Mouse (Mus musculus) thymus, postnatal 0 days (tissue): ENCODE measurements around the gene Tmem51. TPM values are rescaled to one million over a fixed set of nuclear protein-coding genes. Genes with fewer than 3 reads are reported as not detected.
"Not testable (repeated sequence)": the region's sequence is repeated elsewhere in the genome, so short reads cannot be mapped to it uniquely, and the experiment has no call there.

Experiments
- DNase-seq: peaks from one replicate; pipeline ENCODE4 v3.0.0-alpha.2; 2015; ENCODE audit warnings: low spot score
- polyA plus RNA-seq: library from polyadenylated mRNA; unstranded; fragments of >200 nt; fragmentation: Nextera tagmentation; extraction: Ambion mirVana; gene quantifications from 2 replicates; pipeline ENCODE4 v1.2.1, GENCODE M21; 2015

Gene Tmem51
- polyA plus RNA-seq, 1 experiment from 2014 or later: 14.8 TPM

- no peak for DNase-seq
These were observed 59.6 kb downstream of the Tmem51 start for GRCm38 (mm10) chr4:142024536-142024935.

DNA sequence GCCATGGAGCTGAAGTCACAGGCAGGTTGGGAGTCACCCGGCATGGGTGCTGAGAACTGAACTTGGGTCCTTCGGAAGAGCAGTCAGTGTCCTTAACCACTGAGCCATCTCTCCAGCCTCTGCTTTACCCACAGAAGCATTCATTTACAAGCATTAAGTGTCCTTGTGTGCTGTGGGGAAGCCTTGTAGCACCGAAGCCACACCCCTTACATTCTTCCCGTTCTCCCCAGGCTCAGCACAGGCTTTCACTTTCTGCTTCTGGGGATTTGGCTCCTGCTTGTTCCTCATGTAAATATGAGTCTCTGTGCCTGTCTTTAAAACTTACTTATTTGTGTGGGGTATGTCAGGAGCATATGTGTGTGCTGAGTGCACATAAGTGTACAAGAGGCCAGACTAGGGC is 60.9 kb downstream of the Tmem51 start:
- no peak for DNase-seq

DNA sequence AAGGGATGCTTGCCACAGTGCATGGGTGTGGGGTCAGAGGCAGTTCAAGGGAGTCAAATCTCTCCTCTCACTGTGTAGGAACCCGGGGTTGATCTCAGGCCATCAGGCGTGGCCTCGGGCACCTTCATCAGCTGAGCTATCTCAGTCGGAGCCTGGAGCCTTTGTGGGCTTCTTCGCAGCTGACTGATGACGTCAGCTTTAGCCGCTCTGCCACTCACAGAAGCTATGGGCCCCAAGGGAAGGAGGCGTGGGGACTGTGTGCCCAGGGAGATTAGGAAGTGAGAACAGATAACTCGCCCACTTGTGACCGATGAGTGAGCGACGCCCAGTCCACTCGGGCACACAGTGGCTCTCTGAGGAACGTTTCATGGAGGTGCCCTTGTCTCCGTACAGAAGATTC is 66.4 kb downstream of the Tmem51 start:
- no peak for DNase-seq

DNA sequence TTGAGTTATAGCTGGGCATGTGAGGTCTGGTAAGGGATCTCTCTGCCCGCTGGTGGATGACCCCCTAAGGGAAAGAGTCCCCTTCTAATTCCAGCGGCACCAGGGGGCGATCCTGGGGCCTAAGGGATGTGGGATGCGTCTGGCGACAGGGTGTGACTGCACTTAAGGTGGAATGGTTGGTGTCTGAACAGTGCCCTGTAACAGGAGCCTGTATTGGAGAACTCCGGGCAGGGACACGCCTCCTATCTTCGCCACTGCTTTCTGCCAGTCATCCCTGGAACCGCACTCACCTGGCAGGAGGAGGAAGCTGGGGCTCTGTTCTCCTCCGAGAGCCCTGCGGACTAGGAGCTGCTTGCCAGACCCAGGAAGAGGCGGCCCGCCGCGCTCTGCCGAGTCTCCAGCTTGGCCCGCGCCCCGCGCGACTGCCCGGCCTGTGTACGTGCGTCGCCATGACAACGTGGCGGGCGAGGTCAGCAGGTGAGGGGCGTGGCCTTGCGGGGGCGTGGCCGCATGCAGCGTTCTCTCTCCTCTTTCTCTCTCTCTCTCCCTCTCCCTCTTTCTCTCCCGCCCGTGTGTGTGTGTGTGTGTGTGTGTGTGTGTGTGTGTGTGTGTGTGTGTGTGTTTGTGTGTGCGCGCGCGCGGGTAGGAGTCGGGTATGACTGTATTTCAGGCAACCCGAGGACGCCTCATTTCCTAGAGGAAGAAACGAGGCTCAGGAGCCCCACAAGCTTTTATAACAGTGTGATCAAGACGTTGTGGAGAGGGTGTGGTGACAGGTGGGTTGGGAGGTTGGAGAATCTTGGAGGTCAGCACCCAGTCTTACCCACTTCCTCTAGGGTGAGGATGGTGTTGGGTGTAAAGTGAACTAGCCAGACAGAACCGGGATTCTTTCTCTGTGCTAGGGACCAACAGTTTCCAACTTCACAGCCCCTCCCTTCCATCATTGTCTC is 69.2 kb downstream of the Tmem51 start, which contains the start of gene Fhad1:
Gene Fhad1, minus strand, starts transcription at position 424 of the 950 bp plus-strand sequence.
- peak; percentile 61 for DNase-seq

DNA sequence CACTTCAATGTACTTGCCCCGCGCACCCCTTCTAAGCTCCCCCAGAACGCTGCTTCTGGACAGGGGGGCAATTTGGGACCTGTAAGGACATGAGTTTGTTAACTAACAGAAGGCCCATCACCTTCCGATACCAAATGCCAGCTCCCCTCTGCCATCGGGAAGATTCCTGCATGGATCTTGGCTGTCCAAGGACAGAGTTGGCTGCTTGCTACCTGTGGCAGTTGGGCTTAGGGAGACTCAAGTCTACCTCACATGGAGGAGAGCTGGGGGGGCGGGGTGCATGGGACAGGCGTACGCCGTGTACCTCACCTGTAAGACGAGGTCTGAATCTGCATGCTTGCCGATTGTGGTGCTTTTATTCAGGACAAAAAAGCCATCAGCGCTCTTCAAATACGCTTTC is 72.9 kb downstream of the Tmem51 start:
- DNase-seq: no peak

- DNase-seq: no peak
These were observed 73.7 kb downstream of the Tmem51 start for GRCm38 (mm10) chr4:142010441-142010840.

- no peak for DNase-seq
These were observed 75.9 kb downstream of the Tmem51 start for GRCm38 (mm10) chr4:142008206-142008605.

DNA sequence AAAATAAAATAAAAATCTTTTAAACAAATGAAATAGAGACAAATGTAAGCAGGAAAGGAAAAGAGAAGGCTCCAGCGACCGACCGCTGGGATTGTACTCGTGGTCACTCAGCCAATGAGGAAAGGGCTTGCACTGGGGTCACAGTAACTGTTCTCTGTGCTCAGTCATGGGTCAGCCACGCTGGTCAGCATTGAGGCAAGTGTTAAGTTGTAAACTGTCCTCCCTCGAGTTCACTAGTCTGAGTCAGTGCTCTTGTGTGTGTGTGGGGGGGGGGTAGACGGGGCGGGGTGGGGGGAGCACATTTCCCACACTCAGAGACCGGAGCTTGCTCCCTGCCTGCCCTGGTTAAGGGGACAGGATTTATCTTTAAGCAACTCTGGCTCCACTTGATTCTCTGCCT is 83.5 kb downstream of the Tmem51 start:
- no peak for DNase-seq

DNA sequence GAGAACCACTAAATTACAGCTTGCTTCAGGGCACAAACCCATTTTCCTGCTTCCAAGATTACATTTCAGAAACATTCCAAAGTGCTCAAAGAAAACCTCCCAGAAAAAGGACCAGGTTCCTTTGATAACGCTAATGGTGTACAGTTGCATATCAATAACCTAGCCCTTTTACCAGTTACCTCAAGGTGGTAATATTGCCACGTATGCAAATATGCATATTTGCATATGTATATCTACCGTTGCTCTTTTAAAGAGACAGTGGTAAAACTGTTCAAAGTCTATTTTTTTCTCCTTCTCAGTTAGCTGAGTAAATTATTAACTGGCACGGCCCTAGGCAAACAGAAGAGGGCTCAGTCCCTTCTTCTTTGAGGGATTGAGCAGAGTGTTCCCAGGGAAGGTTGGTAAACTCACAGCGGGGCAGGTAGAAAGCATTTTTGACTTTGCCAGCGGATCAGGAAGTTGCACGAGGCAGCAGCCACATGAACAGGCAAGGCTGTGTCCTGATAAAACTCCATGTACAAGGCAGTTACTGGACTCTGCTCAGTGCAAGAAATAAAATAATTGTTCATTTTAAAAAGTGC is 84.5 kb downstream of the Tmem51 start:
- DNase-seq: no peak

- DNase-seq: peak; percentile 30
These were observed 85.8 kb downstream of the Tmem51 start for GRCm38 (mm10) chr4:141998282-141998821.

DNA sequence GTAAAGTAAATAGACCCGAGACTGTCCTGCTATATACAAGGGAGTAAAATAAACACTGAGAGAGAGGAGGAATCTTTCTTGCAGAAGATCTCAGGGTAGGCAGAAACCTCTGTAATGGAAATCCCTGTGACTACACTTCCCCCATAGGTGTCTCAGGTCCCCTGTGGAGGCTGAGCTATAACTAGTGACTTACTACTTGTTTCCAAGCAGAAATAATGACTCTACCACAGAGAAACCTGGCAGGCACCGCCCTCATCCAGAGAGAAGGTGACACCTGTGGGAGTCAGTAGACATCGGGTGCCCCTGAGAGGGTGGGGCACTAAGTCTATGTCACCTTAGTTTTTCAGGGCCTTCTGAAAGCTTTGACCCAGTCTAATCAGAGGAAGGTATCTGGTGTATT is 87.2 kb downstream of the Tmem51 start:
- no peak for DNase-seq

DNA sequence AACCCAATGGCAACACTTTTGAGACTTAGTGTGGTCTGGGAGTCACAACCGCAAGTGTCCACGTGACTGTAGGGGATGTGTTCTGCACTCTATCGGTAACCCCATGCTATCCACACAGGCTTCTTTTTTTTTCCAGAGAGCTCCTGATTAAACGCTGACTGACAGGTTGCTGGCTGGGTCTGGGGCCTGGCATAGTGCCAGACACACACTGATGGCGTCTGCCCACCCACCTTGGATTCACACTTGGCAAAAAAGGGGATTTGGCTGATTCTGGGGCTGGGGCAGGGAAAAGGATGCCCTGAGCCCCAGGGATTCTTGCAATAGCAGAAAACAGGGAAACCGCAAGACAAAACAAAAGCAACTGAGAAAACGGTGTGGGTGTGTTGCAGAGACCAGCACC is 88.0 kb downstream of the Tmem51 start:
- DNase-seq: no peak

GRCm38 (mm10) chr4:141994062-141994471 is 90.0 kb downstream of the Tmem51 start:
- not testable (repeated sequence) for DNase-seq

DNA sequence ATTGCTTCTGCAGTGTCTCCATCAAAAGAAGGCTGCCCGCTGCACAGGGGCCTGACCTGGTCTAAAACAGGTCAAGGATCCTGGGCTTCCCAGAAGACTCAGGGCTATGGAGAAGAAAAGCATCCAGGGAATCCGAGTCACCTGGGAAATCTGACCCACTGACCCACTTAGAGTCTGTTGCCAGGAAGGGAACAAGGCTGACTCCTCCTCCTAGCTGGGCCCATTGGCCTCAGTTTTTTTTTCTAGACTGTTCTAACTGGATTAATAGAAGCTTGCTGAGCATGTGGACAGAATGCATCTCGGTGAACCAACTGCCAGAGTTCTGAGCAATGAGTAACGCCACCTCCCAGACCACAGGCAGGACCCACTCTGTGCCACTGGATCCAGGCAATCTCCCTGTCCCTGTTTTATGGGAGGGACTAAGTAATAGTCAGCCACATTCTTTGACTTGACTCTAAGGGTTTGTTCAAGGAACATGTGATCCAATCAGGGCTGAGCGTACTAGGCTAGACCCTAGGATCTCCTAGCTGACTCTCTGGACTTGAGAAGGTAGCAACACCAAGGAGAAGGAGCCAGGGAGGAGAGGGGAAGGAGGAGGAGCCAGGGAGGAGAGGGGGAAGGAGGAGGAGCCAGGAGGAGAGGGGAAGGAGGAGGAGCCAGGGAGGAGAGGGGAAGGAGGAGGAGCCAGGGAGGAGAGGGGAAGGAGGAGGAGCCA is 90.6 kb downstream of the Tmem51 start:
- DNase-seq: no peak

DNA sequence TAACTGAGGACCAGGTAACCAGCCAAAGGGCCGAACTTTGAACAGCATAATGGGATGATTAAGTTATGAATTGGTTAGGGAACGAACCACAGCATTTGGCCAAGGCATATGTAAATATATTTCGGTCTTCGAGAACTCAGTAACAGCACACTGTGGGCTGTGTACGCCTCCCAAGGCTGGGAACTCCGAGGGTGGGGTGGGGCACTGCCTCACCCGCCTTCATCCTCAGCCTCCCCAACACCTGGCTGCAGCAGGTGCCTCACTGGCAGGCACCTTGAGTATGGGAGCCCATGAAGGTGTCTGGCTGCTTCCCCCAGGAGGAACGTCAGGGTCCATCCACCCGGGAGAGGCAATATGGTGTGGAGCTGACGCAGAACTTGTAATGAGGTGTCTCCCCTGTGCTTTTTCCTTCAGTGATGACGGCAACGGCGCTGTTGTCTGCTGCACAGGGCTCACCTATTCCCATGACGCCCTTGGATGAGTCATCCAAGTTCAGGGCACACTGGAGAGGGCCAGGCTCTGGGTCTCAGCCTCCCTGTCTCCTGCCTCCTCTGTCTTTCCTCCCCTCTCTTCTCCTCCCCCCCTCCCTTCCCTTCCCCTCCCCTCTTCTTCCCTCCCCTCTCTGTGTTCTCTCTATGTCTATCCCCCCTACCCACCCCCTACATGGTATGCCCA is 91.4 kb downstream of the Tmem51 start:
- DNase-seq: no peak

DNA sequence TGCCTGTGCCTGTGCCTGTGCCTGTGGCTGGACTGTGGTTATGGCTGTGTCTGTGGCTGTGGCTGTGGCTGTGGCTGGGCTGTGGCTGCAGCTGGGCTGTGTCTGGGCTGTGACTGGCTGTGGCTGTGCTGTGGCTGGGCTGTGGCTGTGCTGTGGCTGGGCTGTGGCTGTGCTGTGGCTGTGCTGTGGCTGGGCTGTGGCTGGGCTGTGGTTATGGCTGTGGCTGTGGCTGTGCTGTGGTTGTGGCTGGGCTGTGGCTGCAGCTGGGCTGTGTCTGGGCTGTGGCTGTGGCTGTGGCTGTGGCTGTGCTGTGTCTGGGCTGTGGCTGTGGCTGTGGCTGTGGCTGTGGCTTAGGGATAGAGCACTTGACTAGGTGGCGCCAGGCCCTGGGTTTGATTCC is 95.9 kb downstream of the Tmem51 start:
- no peak for DNase-seq

GRCm38 (mm10) chr4:141983689-141984088 is 100.4 kb downstream of the Tmem51 start:
- no peak for DNase-seq

GRCm38 (mm10) chr4:141981475-141981874 is 102.6 kb downstream of the Tmem51 start:
- DNase-seq: no peak
